Mouse (Mus musculus) adrenal gland, adult (tissue): ENCODE measurements around the gene Ebf3.

Experiments used
- DNase-seq, 2 experiments: peaks; one replicate each; pipeline ENCODE4 v3.0.0; 2022 to 2023; ENCODE audit warnings: low spot score in 1 of 2; ENCODE audit not compliant: inconsistent age in 2 of 2

Gene Ebf3

GRCm38 (mm10) chr7:137289290-137289957 lies 24.8 kb downstream of the Ebf3 start:
- DNase-seq, result no peak

DNA sequence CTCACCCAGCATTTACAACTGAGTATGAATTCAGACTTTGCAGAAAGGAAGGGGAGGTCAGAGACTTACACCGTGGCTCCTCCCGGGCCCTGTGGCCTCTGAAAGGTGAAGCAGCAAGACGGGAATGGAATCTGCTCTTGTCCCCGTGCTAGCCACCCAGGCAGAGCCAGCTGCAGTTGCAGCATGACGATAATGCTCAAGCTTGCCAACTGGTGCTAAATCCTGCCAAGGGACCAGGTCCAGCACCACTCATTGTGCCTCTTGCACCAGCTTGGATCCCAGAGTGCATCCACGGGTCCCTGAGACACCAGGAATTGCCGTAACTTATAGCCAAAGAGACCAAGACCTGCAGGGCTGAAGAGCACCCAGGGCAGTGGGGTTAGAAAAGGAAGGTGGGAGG lies 36.1 kb downstream of the Ebf3 start:
- DNase-seq, result peak in 1 of 2 experiments; percentile 43

- DNase-seq, result peak in 1 of 2 experiments; percentile 41
These were observed 36.5 kb downstream of the Ebf3 start for GRCm38 (mm10) chr7:137277713-137278112.

- DNase-seq, result no peak
These were observed 42.0 kb downstream of the Ebf3 start for GRCm38 (mm10) chr7:137272252-137272651.

- DNase-seq, result no peak
These were observed 45.6 kb downstream of the Ebf3 start for GRCm38 (mm10) chr7:137268452-137269155.

- no peak for DNase-seq
These were observed 46.8 kb downstream of the Ebf3 start for GRCm38 (mm10) chr7:137267441-137267840.

DNA sequence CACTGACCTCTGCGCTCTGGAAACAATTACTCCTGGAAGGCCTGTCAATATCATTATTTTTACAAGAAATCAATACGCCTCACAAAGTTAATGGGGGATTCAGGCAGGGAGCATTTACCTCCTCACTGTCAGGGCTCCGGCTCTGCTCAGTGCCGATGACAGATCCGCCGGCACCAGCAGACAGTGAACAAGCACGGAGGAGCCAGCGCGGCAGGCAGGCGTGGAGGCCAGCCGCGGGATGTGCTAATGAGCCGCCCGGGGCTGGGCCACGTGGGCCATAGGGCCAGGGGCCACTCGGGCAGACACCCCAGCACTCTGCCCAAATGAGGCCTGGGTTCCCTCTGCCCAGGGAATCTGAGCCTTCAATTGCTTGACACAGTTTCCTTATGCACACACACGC lies 47.7 kb downstream of the Ebf3 start:
- no peak for DNase-seq

- DNase-seq, result no peak
These were observed 51.9 kb downstream of the Ebf3 start for GRCm38 (mm10) chr7:137262330-137262729.

DNA sequence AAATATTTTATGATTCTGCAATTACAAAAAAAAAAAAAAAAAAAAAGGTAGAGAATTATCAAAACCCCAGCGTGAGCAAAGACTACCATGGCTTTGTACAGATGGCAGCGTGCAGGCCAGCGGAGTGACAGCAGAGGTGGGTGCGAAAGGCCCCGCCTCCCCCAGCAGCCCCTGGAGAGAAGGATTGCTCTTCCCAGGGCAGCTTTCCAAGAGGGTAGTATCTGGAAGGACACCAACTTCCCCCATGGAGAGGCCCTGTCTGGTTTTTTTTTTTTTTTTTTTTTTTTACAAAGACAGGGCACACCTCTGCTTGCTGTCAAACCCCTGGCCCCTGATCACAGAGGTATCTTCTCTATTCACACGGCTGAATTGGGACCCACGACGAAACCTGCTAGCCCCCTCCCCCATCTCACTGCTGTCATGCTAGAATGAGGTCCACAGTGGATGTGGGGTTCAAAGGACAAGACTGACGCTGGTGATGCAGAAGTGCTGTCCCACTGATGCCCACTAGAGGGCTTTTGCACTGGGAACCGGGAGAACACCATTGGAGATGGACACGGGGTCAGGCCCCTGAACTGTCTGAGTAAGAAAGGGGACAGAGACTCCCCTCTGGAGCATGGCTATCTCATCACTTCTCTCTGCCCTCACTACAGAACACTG lies 67.9 kb downstream of the Ebf3 start:
- DNase-seq, result peak; percentile 48 to 84

DNA sequence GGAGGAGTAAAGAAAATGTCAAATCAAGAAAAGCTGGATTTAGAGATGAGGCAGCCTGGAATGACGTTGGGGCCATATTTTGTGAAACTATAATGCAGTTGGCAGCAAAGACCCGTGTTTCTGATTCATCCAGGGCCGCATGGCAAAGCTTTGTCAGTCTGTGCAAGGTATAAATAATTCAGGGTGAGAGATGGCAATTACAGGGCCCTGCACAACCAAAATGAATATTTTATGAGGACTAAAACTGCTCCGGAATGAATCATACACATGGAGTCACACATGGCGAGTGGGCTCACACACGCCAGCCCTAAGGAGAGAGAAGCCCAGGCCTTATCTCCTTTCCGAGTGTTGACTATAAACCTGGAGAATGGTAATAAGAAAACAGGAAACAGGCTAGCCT lies 69.4 kb downstream of the Ebf3 start:
- no peak for DNase-seq

- peak in 1 of 2 experiments; percentile 44 for DNase-seq
These were observed 73.8 kb downstream of the Ebf3 start for GRCm38 (mm10) chr7:137240481-137240880.

DNA sequence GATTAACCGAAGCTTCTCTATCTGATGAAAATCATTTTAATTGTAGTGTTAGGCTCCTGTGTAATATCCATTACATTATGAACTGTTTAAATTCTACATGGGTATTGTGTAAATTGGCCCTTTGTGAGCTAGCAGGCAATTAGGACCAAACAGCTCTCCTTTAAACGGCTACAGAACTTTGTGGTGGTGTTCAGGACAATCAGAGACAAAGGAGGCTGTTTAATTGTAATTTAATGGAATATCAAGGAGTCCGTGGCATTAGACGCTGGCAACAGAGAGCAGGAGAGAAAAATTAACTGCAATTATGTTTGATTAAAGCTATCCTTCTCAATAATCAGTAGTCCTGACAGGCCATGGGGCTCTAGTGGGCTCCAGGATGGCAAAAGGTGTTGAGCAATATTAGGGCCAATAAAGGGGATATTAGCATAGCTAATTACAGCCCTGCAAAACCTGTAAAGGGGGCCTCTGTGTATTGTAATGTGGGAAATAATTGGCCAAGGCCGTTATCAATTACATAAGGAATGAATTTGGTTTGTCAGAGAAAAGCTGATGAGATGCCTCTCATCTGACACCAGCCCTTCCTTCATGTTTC lies 74.6 kb downstream of the Ebf3 start:
- DNase-seq, result no peak

GRCm38 (mm10) chr7:137237419-137237818 lies 76.8 kb downstream of the Ebf3 start:
- DNase-seq, result no peak

DNA sequence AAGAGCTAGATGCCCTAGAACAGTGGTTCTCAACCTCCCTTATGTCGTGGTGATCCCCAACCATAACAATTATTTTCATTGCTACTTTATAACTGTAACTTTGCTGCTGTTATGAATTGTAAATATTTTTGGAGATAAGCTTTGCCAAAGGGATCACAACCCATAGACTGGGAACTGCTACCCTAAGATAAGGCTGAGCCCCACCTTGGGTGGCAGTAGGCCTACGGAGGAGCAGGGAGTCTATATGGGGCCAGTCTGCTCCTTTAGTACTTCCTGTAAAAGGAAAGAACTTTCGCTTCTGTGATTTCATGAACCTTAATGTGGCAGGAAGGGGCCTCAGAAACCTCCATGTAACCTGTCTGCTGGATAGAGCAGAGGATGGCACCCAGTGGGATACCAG lies 90.4 kb downstream of the Ebf3 start:
- DNase-seq, result no peak

- no peak for DNase-seq
These were observed 91.3 kb downstream of the Ebf3 start for GRCm38 (mm10) chr7:137222831-137223505.

DNA sequence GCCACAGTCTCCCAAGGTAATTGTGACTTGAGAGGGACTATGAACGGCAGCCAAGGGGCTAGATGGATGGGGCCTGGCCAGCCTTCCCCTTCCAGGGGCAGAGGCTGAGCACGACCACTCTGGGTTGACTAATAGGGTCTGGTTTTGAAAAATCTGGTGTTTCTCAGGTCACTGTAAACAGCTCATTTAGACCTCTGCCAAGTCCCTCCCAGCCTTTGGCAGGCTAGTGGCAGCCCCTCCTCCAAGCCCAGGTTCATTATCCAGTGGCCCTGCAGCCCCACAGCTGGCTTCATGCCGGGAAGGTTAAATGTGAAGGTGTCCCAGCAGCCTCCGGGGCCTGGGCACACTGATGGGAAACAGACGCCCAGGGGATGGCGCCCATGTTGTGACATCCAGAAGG lies 92.6 kb downstream of the Ebf3 start:
- DNase-seq, result peak; percentile 17 to 71

DNA sequence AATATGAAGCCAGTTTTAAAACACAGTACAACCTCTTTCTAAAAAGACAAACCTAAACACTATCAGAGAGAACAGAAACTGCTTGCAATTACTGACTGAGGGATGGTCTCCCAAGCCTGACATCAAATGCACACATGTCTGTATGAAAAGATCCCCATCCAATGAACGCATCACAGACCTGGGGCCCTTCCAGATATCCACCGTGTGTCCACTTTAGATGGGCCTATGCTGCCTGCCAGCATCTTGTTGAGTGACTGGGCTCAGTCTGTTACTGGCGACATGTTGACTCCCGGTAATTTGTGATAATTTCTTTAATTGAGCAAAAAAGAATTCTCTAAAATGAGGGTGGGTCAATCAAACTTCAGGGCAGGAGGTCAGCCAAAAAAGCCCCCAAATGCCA lies 93.8 kb downstream of the Ebf3 start:
- no peak for DNase-seq

DNA sequence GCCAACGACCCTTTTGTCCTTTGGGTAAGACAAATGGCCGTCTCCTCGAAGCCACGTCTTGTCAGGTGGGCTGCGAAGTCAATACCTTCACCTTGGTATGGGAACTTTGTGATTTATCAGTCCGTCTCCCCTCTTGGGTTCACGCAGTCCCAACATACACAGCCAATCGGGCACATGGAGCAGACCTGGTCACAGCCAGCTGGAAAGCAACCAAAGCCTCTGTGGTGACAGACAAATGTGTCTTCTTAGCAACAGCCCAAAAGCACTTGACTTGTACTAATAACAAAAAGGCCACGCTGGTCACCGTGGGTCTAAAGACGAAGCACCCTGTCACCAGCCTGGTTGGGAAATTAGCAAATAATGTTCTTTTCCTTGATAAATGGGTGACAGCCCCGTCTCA lies 95.5 kb downstream of the Ebf3 start:
- DNase-seq, result no peak

DNA sequence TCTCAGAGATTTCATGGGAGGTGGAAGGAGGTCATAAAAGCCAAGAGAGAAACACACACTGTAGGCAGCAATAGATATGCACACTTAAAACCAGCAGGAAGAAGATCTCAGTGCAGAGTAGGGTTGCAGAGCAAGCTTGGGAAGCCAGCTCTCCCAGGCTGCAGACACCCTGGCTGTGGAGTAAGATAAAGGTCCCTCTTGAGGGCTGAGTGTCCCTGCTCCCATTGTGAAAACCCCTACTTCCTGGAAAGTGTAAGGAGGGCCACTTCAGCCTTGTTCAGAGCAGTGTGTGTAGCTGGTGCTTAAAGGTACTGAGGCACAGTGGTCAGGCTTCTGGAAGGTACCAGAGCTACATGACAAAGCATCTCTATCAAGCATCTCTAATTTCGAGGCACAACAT lies 100.8 kb downstream of the Ebf3 start:
- no peak for DNase-seq

- DNase-seq, result no peak
These were observed 102.9 kb downstream of the Ebf3 start for GRCm38 (mm10) chr7:137211332-137211731.

- no peak for DNase-seq
These were observed 104.4 kb downstream of the Ebf3 start for GRCm38 (mm10) chr7:137209688-137210345.
